Mouse (Mus musculus): ENCODE data around the gene Ap1b1.

DNA sequence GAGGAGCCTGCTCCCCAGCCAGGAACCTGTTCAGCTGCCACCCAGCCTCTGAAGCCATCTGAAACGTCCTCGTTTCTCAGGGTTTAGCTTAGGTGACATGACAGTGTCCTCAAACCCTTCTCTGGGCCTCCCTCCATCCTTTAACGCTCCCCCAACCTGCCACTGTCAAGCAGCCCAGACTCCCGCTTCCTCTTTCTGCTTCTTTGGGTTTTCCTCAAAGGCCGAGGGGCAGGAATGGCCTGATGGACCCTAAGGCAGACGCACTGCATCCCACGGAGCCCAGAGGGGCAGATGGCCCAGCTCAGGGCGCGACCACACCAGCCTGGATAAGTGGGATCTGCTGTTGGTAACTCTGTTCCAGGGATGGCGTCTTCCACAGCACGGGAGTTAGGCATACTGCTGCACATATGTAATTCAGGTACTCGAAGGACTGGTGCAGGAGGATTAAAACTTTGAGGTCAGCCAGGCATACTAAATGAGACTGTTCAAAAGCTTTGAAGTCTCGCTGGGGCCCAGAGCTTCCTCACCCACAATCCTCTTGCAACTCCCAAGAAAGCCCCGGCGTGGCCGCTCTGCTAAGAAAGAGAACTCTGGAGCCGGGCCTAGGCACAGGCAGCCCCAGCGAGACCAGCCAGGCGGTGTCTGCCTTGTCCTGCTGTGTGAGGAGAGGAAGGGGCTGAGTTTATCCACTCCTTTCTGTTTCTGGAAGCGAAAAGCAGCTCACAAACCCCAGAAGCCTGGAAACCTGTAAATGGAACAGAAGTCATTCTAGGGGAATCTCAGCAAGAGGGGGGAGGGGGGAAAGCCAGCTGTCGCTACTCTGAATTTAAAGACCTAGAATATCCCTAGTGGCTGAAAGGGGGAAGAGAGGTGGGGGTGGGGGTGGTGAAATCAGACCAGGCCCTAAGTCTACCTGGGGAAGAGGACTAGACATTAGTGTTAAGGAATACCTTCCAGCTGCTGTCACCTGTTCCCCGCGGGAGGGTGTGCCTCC lies 69.6 kb downstream of the Ap1b1 start:
- TF ChIP-seq CTCF (IDR thresholded peaks at IDR 0.05; ENCODE audit: insufficient read depth, low read length) = no peak
- TF ChIP-seq POLR2A (IDR thresholded peaks at IDR 0.05; ENCODE audit: borderline replicate concordance, extremely low read depth, low read depth, low read length) = no peak

Measured in lung, adult 2 months (tissue).